Mouse (Mus musculus): ENCODE data around the gene Atrn. TPM values are rescaled to one million over a fixed set of nuclear protein-coding genes. Genes with fewer than 3 reads are reported as not detected.

The Atrn gene
- polyA plus RNA-seq, 1 experiment from 2014 or later = 6.3 TPM

DNA sequence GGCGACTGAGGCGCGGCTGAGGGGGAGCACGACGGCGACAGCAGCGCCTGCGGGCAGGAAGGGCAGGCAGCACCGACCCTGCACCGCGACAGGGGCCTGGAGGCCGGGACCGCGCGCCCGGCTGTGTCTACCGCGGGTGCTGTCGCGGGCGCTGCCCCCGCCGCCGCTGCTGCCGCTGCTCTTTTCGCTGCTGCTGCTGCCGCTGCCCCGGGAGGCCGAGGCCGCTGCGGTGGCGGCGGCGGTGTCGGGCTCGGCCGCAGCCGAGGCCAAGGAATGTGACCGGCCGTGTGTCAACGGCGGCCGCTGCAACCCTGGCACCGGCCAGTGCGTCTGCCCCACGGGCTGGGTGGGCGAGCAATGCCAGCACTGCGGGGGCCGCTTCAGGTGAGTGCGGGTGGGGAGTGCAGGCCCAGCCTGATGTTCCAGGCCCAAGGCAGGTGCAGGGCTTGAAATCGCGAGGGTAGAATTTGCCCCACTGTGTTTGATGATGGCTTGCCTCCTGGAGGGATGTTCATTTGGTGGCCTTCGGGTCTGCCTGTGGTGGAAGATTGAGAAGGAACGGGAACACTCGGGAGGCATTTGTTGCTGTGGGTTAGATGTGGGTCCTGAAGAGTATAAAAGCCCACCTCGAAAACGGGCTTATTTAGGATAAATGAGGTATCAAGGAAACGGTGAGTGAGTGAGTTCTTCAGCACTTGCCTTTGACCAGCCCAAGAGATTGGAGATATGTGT is 455 bp downstream of the Atrn start:
- peaks cover 19% of the 10 kb centered on the region for H3K4me1 ChIP-seq (ENCODE audit: insufficient read depth, low read length)
- peak overlapping the region; percentile 86 for H3K4me2 ChIP-seq (replicated peaks; ENCODE audit: low read depth, low read length)
- WGBS = under 1% methylated on average over 42 of the region's 58 CpGs
- peak; percentile 62 for ATAC-seq (ENCODE audit: low FRiP score, low TSS enrichment)
- H3K27me3 ChIP-seq (ENCODE audit: insufficient read depth, low read length) = no peaks in the 10 kb centered on the region
- peak overlapping the region; percentile 52; the same call in 1 of the 2 replicates for H3K27ac ChIP-seq (ENCODE audit: low read length)
- no peaks in the 10 kb centered on the region for H3K9me3 ChIP-seq (ENCODE audit: low read length)
- peak overlapping the region; percentile 92 for H3K9ac ChIP-seq (replicated peaks; ENCODE audit: low read length)
- H3K4me3 ChIP-seq (ENCODE audit: low read length) = peak overlapping the region; percentile 95
- no peaks in the 10 kb centered on the region for H3K36me3 ChIP-seq (ENCODE audit: insufficient read depth, low read length)

DNA sequence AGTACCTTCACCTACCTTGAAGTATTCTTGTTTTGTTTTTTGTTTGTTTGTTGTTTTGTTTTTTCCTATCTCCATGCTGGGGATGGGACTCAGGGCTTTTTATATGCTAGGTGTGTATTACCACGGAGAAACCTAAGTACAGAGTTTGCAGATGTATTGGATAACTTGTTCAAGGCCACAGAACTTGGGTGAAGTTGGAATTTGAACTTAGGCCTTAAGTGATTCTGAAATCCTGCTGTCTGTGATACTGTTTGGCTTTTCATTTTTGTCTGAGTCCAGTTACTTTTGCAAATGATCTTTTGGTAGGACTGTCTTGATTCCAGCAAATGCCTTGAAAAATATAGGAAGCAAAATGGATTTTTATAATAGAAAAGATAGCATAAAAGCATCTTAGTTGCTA is 5.4 kb downstream of the Atrn start:
- 68% methylated on average over 1 of the region's 1 CpGs for WGBS

DNA sequence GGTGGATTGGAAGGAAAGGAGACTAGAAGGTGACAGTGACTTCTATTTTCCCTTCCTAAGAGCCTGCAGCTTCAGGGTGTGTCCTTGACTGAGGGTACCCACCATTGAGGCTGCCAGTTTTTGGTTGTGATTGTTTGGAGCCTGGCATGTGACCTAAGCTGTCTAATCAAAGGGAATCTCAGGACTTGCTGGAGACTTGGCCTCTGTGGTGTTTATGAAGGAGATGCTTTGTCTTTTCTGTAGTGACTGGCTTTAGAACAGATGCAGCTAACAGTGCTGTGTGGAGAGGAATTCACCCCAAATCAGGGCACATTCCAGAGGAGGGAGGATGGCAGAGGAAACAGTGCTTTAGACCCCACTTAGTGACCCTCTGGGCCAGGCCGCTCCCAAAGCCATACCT is 8.6 kb downstream of the Atrn start:
- 89% methylated on average over 1 of the region's 1 CpGs for WGBS
- no peak overlapping the region for H3K4me3 ChIP-seq (ENCODE audit: low read length)
- no peak overlapping the region for H3K9ac ChIP-seq (replicated peaks; ENCODE audit: low read length)
- H3K4me2 ChIP-seq (replicated peaks; ENCODE audit: low read depth, low read length) = no peak overlapping the region
- H3K4me1 ChIP-seq (ENCODE audit: insufficient read depth, low read length) = peaks cover 7% of the 10 kb centered on the region; the same call in 1 of the 2 replicates
- H3K36me3 ChIP-seq (ENCODE audit: insufficient read depth, low read length) = no peaks in the 10 kb centered on the region
- no peak overlapping the region for H3K27ac ChIP-seq (ENCODE audit: low read length)
- no peaks in the 10 kb centered on the region for H3K9me3 ChIP-seq (ENCODE audit: low read length)
- no peak for ATAC-seq (ENCODE audit: low FRiP score, low TSS enrichment)
- H3K27me3 ChIP-seq (ENCODE audit: insufficient read depth, low read length) = no peaks in the 10 kb centered on the region

More for the DNA sequence above, 5.4 kb downstream of the Atrn start:
- no peak overlapping the region for H3K9ac ChIP-seq (replicated peaks; ENCODE audit: low read length)
- ATAC-seq (ENCODE audit: low FRiP score, low TSS enrichment) = no peak
- no peak overlapping the region for H3K4me2 ChIP-seq (replicated peaks; ENCODE audit: low read depth, low read length)
- H3K9me3 ChIP-seq (ENCODE audit: low read length) = no peaks in the 10 kb centered on the region
- peaks cover 14% of the 10 kb centered on the region for H3K4me1 ChIP-seq (ENCODE audit: insufficient read depth, low read length)
- H3K27ac ChIP-seq (ENCODE audit: low read length) = no peak overlapping the region
- no peak overlapping the region for H3K4me3 ChIP-seq (ENCODE audit: low read length)
- H3K27me3 ChIP-seq (ENCODE audit: insufficient read depth, low read length) = no peaks in the 10 kb centered on the region
- H3K36me3 ChIP-seq (ENCODE audit: insufficient read depth, low read length) = no peaks in the 10 kb centered on the region

DNA sequence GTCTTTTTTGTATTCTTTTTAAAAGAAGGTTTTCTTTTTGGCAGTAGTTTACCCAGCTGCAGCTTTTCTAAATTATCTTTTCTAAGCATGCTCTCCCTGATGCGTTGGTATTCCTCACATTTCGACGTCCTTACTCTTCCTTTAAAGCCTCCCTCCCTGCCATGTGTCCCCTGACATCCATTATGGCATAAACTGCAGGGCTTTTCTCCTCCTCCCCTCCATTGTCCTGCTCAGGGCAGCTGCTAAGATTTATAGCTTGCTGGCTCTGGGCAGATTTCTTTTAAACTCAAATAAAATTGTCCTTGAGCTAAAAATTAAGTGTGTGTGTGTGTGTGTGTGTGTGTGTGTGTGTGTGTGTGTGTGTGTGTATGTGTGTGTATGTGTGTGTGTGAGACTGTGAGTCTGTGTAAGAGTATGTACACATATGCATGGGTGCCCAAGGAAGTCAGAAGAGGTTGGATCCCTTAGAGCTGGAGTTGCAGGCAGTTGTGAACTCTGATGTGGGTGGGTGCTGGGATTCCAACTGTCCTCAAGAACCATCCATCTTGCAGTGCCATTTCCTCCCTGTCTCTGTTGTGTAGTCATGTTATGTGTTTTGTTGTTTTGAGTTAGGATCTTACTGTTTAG is 10.3 kb downstream of the Atrn start:
- Histone ChIP-seq H3K9ac (replicated peaks; ENCODE audit: low read length) (no peak overlapping the region), H3K9me3 (ENCODE audit: low read length) (no peaks in the 10 kb centered on the region), H3K4me2 (replicated peaks; ENCODE audit: low read depth, low read length) (no peak overlapping the region), H3K36me3 (ENCODE audit: insufficient read depth, low read length) (no peaks in the 10 kb centered on the region), H3K27me3 (ENCODE audit: insufficient read depth, low read length) (no peaks in the 10 kb centered on the region), H3K27ac (ENCODE audit: low read length) (peak overlapping the region; percentile 28), H3K4me1 (ENCODE audit: insufficient read depth, low read length) (peaks cover 7% of the 10 kb centered on the region; the same call in 1 of the 2 replicates), H3K4me3 (ENCODE audit: low read length) (no peak overlapping the region)
- no peak for ATAC-seq (ENCODE audit: low FRiP score, low TSS enrichment)
- WGBS = 6% methylated on average over 3 of the region's 3 CpGs

DNA sequence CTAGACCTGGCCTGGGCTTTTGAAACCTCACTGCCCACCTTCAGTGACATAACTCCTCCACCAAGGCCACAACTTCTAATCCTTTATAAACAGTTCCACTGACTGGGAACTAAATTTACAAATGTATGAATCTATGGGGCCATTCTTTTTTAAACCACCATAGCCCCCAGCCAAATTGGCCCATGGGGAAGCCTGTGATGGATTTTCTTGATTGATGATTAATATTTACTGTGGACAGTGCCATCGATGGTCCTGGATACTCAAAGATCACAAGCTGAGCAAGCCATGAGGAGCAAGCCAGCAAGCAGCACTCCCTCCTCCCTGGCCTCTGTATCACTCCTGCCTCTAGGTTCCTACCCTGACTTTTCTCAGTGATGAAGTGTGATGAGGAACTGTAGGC is 11.4 kb downstream of the Atrn start:
- no peak overlapping the region for H3K4me3 ChIP-seq (ENCODE audit: low read length)
- no peaks in the 10 kb centered on the region for H3K9me3 ChIP-seq (ENCODE audit: low read length)
- ATAC-seq (ENCODE audit: low FRiP score, low TSS enrichment) = no peak
- no peak overlapping the region for H3K9ac ChIP-seq (replicated peaks; ENCODE audit: low read length)
- H3K36me3 ChIP-seq (ENCODE audit: insufficient read depth, low read length) = no peaks in the 10 kb centered on the region
- 100% methylated on average over 1 of the region's 1 CpGs for WGBS
- no peak overlapping the region for H3K4me2 ChIP-seq (replicated peaks; ENCODE audit: low read depth, low read length)
- H3K27me3 ChIP-seq (ENCODE audit: insufficient read depth, low read length) = no peaks in the 10 kb centered on the region
- no peak overlapping the region for H3K27ac ChIP-seq (ENCODE audit: low read length)
- H3K4me1 ChIP-seq (ENCODE audit: insufficient read depth, low read length) = peaks cover 7% of the 10 kb centered on the region; the same call in 1 of the 2 replicates

DNA sequence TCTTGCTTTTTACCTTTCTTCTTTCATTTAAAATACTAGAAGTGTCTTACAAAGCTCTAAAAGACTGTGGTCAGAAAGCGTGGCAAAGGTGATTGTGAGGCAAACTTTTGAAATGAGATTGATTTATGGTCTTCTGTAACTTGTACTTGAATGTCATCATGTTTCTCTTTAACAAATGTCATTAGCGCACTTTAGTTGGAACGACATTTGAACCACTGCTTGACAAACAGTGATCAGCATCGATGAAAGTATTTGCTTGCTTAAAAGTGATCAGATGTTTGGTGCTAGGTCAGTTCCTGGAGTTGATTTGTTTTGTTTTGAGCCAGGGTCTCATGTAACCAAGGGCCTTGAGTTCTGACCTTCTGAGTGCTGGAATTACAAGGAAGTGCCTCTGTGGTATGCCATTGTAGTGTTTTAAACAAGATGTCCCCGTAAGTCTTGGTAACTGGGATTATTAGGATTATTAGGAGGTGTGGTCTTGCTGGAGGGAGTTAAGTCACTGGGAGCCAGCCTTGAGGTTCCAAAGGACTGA is 12.8 kb downstream of the Atrn start:
- H3K9ac ChIP-seq (replicated peaks; ENCODE audit: low read length) = no peak overlapping the region
- ATAC-seq (ENCODE audit: low FRiP score, low TSS enrichment) = no peak
- peaks cover 7% of the 10 kb centered on the region; the same call in 1 of the 2 replicates for H3K4me1 ChIP-seq (ENCODE audit: insufficient read depth, low read length)
- H3K4me3 ChIP-seq (ENCODE audit: low read length) = no peak overlapping the region
- no peak overlapping the region for H3K27ac ChIP-seq (ENCODE audit: low read length)
- 39% methylated on average over 5 of the region's 5 CpGs for WGBS
- no peaks in the 10 kb centered on the region for H3K9me3 ChIP-seq (ENCODE audit: low read length)
- H3K36me3 ChIP-seq (ENCODE audit: insufficient read depth, low read length) = no peaks in the 10 kb centered on the region
- no peak overlapping the region for H3K4me2 ChIP-seq (replicated peaks; ENCODE audit: low read depth, low read length)
- no peaks in the 10 kb centered on the region for H3K27me3 ChIP-seq (ENCODE audit: insufficient read depth, low read length)

DNA sequence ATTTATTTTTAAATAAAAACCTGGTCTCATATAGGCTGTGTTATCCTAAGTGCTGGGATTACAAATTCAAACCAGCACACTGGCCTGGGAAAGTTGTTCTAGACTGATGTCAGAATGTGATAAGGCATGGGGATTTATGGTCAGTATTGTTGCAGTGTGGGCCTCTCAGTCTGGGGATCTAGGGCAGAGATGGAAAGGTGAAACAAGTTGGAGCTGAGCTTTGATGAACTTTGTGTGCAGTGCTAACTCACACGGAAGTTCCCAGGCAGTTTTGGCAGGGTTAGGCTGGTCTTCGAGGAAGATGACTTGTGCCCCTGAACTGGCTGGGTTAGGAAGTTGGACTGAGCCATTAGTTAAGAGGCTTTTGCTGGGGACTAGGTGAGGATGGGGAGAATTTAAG is 18.7 kb downstream of the Atrn start:
- no peak for ATAC-seq (ENCODE audit: low FRiP score, low TSS enrichment)
- H3K4me1 ChIP-seq (ENCODE audit: insufficient read depth, low read length) = no peaks in the 10 kb centered on the region
- WGBS = 53% methylated on average over 2 of the region's 2 CpGs

DNA sequence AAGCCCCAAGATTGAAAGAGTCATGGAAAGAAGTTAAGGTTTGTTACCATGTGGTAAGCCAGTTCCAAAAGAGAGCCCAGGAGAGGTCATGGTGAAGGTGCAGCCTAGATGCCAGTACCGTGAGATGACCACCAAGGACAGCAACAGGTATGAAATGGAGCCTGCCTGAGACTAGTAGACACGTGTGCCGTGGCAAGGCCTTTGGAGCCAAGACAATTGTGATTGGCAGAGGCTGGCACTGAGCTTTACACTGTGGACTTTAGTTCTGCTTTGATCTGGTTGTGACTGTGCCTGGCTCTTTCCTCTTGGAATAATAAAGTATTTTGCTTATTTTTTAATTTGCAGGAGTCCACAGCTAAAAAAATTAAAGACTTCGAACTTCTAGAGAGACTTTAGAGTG is 21.7 kb downstream of the Atrn start:
- Histone ChIP-seq H3K4me2 (replicated peaks; ENCODE audit: low read depth, low read length) (no peak overlapping the region), H3K9me3 (ENCODE audit: low read length) (no peaks in the 10 kb centered on the region), H3K4me1 (ENCODE audit: insufficient read depth, low read length) (no peaks in the 10 kb centered on the region), H3K27me3 (ENCODE audit: insufficient read depth, low read length) (no peaks in the 10 kb centered on the region), H3K4me3 (ENCODE audit: low read length) (no peak overlapping the region), H3K9ac (replicated peaks; ENCODE audit: low read length) (no peak overlapping the region), H3K27ac (ENCODE audit: low read length) (no peak overlapping the region), H3K36me3 (ENCODE audit: insufficient read depth, low read length) (no peaks in the 10 kb centered on the region)
- no peak for ATAC-seq (ENCODE audit: low FRiP score, low TSS enrichment)
- 85% methylated on average over 4 of the region's 4 CpGs for WGBS

More for the DNA sequence above, 18.7 kb downstream of the Atrn start:
- H3K27ac ChIP-seq (ENCODE audit: low read length) = 0 out of 2 replicates have a peak overlapping the region, but pooled peaks have one; percentile 14
- no peaks in the 10 kb centered on the region for H3K27me3 ChIP-seq (ENCODE audit: insufficient read depth, low read length)
- no peaks in the 10 kb centered on the region for H3K9me3 ChIP-seq (ENCODE audit: low read length)
- no peak overlapping the region for H3K4me2 ChIP-seq (replicated peaks; ENCODE audit: low read depth, low read length)
- no peak overlapping the region for H3K9ac ChIP-seq (replicated peaks; ENCODE audit: low read length)
- no peaks in the 10 kb centered on the region for H3K36me3 ChIP-seq (ENCODE audit: insufficient read depth, low read length)
- no peak overlapping the region for H3K4me3 ChIP-seq (ENCODE audit: low read length)

DNA sequence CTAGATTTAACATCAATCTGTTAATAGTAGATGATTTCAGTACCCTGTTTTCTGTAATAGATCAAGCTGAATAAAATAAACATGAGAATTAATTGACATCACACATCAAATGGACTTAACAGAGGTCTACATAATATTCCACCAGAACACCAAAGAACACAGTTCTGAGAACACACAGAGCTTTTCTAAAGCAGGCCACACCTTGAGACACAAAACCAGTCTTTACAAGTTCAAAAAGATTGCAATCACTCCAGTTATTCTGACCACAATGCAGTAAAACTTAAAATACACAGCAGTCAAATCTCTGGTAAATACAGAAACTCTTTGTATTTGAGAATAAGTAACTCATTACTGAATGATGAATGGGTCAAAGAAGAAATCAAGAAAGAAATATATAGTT is 22.2 kb downstream of the Atrn start:
- H3K36me3 ChIP-seq (ENCODE audit: insufficient read depth, low read length) = no peaks in the 10 kb centered on the region
- no peak overlapping the region for H3K4me2 ChIP-seq (replicated peaks; ENCODE audit: low read depth, low read length)
- H3K9ac ChIP-seq (replicated peaks; ENCODE audit: low read length) = no peak overlapping the region
- no peaks in the 10 kb centered on the region for H3K9me3 ChIP-seq (ENCODE audit: low read length)
- no peak overlapping the region for H3K27ac ChIP-seq (ENCODE audit: low read length)
- no peak overlapping the region for H3K4me3 ChIP-seq (ENCODE audit: low read length)
- no peak for ATAC-seq (ENCODE audit: low FRiP score, low TSS enrichment)
- no peaks in the 10 kb centered on the region for H3K27me3 ChIP-seq (ENCODE audit: insufficient read depth, low read length)
- H3K4me1 ChIP-seq (ENCODE audit: insufficient read depth, low read length) = no peaks in the 10 kb centered on the region

DNA sequence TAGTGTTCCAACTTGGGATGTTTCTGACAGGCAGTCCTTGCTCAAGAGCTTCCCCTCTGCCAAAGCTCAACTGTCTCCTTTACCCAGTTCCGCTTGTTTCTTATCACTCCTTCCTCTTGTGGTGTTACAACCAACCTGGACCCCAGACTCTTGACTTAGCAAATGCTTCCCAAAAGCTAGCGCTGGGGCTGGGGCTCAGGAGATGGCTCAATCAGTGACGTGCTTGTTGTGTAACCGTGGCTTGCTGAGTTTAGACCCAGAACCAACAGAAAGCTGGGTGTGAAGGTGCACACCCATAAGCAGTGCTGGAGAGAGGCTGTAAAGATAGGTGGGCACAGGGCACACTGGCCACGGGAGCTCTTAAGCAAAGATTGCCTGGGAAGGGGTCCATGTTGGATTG is 23.7 kb downstream of the Atrn start:
- Histone ChIP-seq H3K27ac (ENCODE audit: low read length) (no peak overlapping the region), H3K4me1 (ENCODE audit: insufficient read depth, low read length) (no peaks in the 10 kb centered on the region), H3K4me3 (ENCODE audit: low read length) (no peak overlapping the region), H3K36me3 (ENCODE audit: insufficient read depth, low read length) (no peaks in the 10 kb centered on the region), H3K9me3 (ENCODE audit: low read length) (no peaks in the 10 kb centered on the region), H3K27me3 (ENCODE audit: insufficient read depth, low read length) (no peaks in the 10 kb centered on the region), H3K9ac (replicated peaks; ENCODE audit: low read length) (no peak overlapping the region), H3K4me2 (replicated peaks; ENCODE audit: low read depth, low read length) (no peak overlapping the region)
- WGBS = 98% methylated on average over 5 of the region's 5 CpGs
- ATAC-seq (ENCODE audit: low FRiP score, low TSS enrichment) = no peak

Data from kidney, embryonic 16.5 days (tissue).